Comparison of ENCODE assay signal across 8 mouse cellular contexts in genomic region chr12:86946301-86946781, GRCm38 (mm10). TPM values are rescaled to one million over a fixed set of nuclear protein-coding genes. Genes with fewer than 3 reads are reported as not detected.
DNase-seq lines count a peak whose midpoint lies in the region; ATAC-seq lines count a peak whose summit lies in the region.

No protein-coding gene starts in this region.

- under 1% methylated on average over 17 of the region's 17 CpGs for WGBS in hindbrain, embryonic 16.5 days
- under 1% methylated on average over 17 of the region's 17 CpGs for WGBS in midbrain, embryonic 15.5 days

- no peaks in the 10 kb centered on the region for H3K27me3 ChIP-seq in hindbrain, embryonic 16.5 days (replicated peaks; ENCODE audit: control insufficient read depth, insufficient read depth, low read length)
- H3K27me3 ChIP-seq in midbrain, embryonic 15.5 days (replicated peaks), result no peaks in the 10 kb centered on the region

- no peak for ATAC-seq in hindbrain, embryonic 16.5 days
- no peak for ATAC-seq in midbrain, embryonic 15.5 days (replicated peaks)

- H3K9me3 ChIP-seq in hindbrain, embryonic 16.5 days (ENCODE audit: control insufficient read depth, low read length), result no peaks in the 10 kb centered on the region
- no peaks in the 10 kb centered on the region for H3K9me3 ChIP-seq in midbrain, embryonic 15.5 days

- peak overlapping the region; percentile 66 for H3K4me3 ChIP-seq in hindbrain, embryonic 16.5 days (ENCODE audit: low read length)
- peak overlapping the region; percentile 58 for H3K4me3 ChIP-seq in midbrain, embryonic 15.5 days

- H3K4me2 ChIP-seq in hindbrain, embryonic 16.5 days (ENCODE audit: low read length), result peak overlapping the region; percentile 88
- H3K4me2 ChIP-seq in midbrain, embryonic 15.5 days, result peak overlapping the region; percentile 80

- peak overlapping the region; percentile 92 for H3K9ac ChIP-seq in hindbrain, embryonic 16.5 days (ENCODE audit: low read depth, low read length)
- H3K9ac ChIP-seq in midbrain, embryonic 15.5 days, result peak overlapping the region; percentile 87

- no peaks in the 10 kb centered on the region for H3K36me3 ChIP-seq in hindbrain, embryonic 16.5 days (ENCODE audit: control insufficient read depth, insufficient read depth, low read length)
- H3K36me3 ChIP-seq in midbrain, embryonic 15.5 days (replicated peaks), result no peaks in the 10 kb centered on the region

- DNase-seq in cerebellum, adult 8-10 months, result peak; percentile 63
- no peak for DNase-seq in cerebellum, adult 9-11 months
- DNase-seq in 3T3-L1 (ENCODE audit: low read depth, low spot score), result peak; percentile 49
- DNase-seq in embryo, embryonic 11 days, result peak; percentile 49
- no peak for DNase-seq in urinary bladder, postnatal 36 days (ENCODE audit: low spot score in 2 of 2)
- no peak for DNase-seq in right cerebral cortex, postnatal 10 days (ENCODE audit: low spot score in 2 of 2)

- H3K4me1 ChIP-seq in hindbrain, embryonic 16.5 days (ENCODE audit: control insufficient read depth, insufficient read depth, low read depth, low read length), result peaks cover 45% of the 10 kb centered on the region
- H3K4me1 ChIP-seq in midbrain, embryonic 15.5 days, result peaks cover 57% of the 10 kb centered on the region

- peak overlapping the region; percentile 99 for H3K27ac ChIP-seq in hindbrain, embryonic 16.5 days (ENCODE audit: low read depth, low read length)
- H3K27ac ChIP-seq in midbrain, embryonic 15.5 days, result peak overlapping the region; percentile 99

RNA-seq across cellular contexts. Expression of gene Cipc, which starts 0.5 kb away (rescaled TPM):
- polyA plus RNA-seq in hindbrain, embryonic 16.5 days (2015; fragmentation: Nextera tagmentation; extraction: Ambion mirVana), result 43.4 and 49.0 TPM in 2 replicates
- 55.0 and 56.0 TPM in 2 replicates for polyA plus RNA-seq in midbrain, embryonic 15.5 days (2015; fragmentation: Nextera tagmentation; extraction: Ambion mirVana)

RNA-seq across cellular contexts. Expression of gene Zdhhc22, which starts 43.9 kb away (rescaled TPM):
- 23.2 and 26.9 TPM in 2 replicates for polyA plus RNA-seq in hindbrain, embryonic 16.5 days (2015; fragmentation: Nextera tagmentation; extraction: Ambion mirVana)
- 17.8 and 21.8 TPM in 2 replicates for polyA plus RNA-seq in midbrain, embryonic 15.5 days (2015; fragmentation: Nextera tagmentation; extraction: Ambion mirVana)

Comparison
In these comparisons a context has a peak if more than half of its experiments do, and no peak if none do; other contexts are left out.
1. DNase-seq: peak in cerebellum, adult 8-10 months (single experiment), 3T3-L1 (single experiment) and embryo, embryonic 11 days (single experiment); none in cerebellum, adult 9-11 months (single experiment), urinary bladder, postnatal 36 days (0 of 2) and right cerebral cortex, postnatal 10 days (0 of 2).